Mouse (Mus musculus): Measurements from ENCODE around the gene Sap30l. TPM values are rescaled to one million over a fixed set of nuclear protein-coding genes. Genes with fewer than 3 reads are reported as not detected.

Sap30l gene
- polyA plus RNA-seq, 1 experiment from 2014 or later, result 14.1 TPM

GRCm38 (mm10) chr11:57802511-57802870 lies 1.1 kb downstream of the Sap30l start:
- no peak for DNase-seq (ENCODE audit: low spot score)
- no peaks in the 10 kb centered on the region for H3K27me3 ChIP-seq (ENCODE audit: control insufficient read depth, insufficient read depth, low read length)
- no peak for ATAC-seq (replicated peaks; ENCODE audit: low FRiP score)
- H3K4me3 ChIP-seq (ENCODE audit: low read depth, low read length), result peak overlapping the region; percentile 94
- peak overlapping the region; percentile 90 for H3K9ac ChIP-seq (ENCODE audit: low read length)
- no peaks in the 10 kb centered on the region for H3K9me3 ChIP-seq (ENCODE audit: control insufficient read depth, low read length)
- peak overlapping the region; percentile 98 for H3K4me2 ChIP-seq (ENCODE audit: low read depth, low read length, severe bottlenecking)
- H3K36me3 ChIP-seq (ENCODE audit: control insufficient read depth, insufficient read depth, low read length), result no peaks in the 10 kb centered on the region
- no peak overlapping the region for H3K27ac ChIP-seq (ENCODE audit: low read depth, low read length)
- H3K4me1 ChIP-seq (replicated peaks; ENCODE audit: control insufficient read depth, insufficient read depth, low read length), result peaks cover 6% of the 10 kb centered on the region; the same call in 1 of the 2 replicates
- under 1% methylated on average over 18 of the region's 18 CpGs for WGBS

DNA sequence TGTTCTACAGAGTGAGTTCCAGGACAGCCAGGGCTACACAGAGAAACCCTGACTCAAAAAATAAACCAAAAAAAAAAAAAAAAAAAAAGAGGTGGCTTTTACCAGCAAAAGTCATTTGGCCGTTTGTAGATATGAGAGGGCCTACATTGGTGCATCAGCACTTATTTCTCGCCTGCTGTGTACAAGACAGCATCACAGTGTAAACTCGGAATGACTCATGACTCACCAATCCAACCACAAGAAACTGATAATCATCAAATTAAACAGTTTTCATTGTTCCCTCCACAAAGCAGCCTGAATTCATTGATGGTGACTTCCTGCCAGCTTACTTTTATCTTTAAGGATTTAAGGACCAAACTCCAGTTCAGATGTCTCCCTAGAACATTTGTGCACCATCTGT lies 3.6 kb downstream of the Sap30l start:
- 87% methylated on average over 3 of the region's 3 CpGs for WGBS
- no peak overlapping the region for H3K9ac ChIP-seq (ENCODE audit: low read length)

DNA sequence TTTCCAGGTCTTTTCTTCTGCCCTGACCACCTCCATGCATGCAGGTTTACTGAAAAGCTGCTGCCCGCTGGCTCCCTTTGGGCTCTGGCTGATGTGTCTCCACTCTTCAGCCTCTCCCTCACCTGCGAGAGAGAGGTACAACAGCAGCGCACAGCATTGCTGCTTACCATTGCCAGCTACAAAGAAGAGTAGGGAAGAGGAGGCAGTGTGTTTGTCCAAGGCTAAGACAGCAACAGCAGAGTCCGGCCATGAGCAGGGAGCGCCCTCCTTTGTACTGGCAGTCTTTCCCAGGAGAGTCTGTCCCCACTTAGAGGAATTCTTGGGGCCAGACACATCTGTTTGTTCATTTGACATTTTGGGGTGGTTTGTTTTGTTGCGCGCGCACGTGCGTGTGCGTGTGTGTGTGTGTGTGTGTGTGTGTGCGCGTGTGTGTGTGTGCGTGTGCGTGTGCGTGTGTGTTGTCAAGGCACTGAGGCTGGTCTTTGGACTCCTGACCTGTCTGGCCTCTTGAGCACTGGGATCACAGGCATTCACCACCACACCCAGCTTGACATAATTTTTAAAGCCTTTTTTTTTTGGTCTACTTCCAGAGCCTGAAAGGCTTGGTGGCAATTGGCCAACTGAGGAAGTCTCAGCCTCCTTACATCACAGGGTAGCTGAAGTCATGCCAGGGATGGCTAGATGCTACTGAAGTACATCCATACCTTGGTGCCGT lies 7.7 kb downstream of the Sap30l start:
- DNase-seq (ENCODE audit: low spot score) (no peak), ATAC-seq (replicated peaks; ENCODE audit: low FRiP score) (no peak)
- Histone ChIP-seq H3K4me3 (ENCODE audit: low read depth, low read length) (no peak overlapping the region), H3K36me3 (ENCODE audit: control insufficient read depth, insufficient read depth, low read length) (no peaks in the 10 kb centered on the region; the same call in 1 of the 2 replicates), H3K27me3 (ENCODE audit: control insufficient read depth, insufficient read depth, low read length) (no peaks in the 10 kb centered on the region), H3K4me2 (ENCODE audit: low read depth, low read length, severe bottlenecking) (no peak overlapping the region), H3K9ac (ENCODE audit: low read length) (no peak overlapping the region), H3K27ac (ENCODE audit: low read depth, low read length) (no peak overlapping the region), H3K4me1 (replicated peaks; ENCODE audit: control insufficient read depth, insufficient read depth, low read length) (no peaks in the 10 kb centered on the region), H3K9me3 (ENCODE audit: control insufficient read depth, low read length) (no peaks in the 10 kb centered on the region)
- WGBS, result 93% methylated on average over 17 of the region's 17 CpGs

More for the DNA sequence above, 3.6 kb downstream of the Sap30l start:
- H3K36me3 ChIP-seq (ENCODE audit: control insufficient read depth, insufficient read depth, low read length), result no peaks in the 10 kb centered on the region
- no peaks in the 10 kb centered on the region for H3K9me3 ChIP-seq (ENCODE audit: control insufficient read depth, low read length)
- no peak overlapping the region for H3K4me3 ChIP-seq (ENCODE audit: low read depth, low read length)
- DNase-seq (ENCODE audit: low spot score) (no peak), ATAC-seq (replicated peaks; ENCODE audit: low FRiP score) (no peak)
- H3K4me1 ChIP-seq (replicated peaks; ENCODE audit: control insufficient read depth, insufficient read depth, low read length), result peaks cover 6% of the 10 kb centered on the region; the same call in 1 of the 2 replicates
- H3K27ac ChIP-seq (ENCODE audit: low read depth, low read length), result no peak overlapping the region
- H3K27me3 ChIP-seq (ENCODE audit: control insufficient read depth, insufficient read depth, low read length), result no peaks in the 10 kb centered on the region
- H3K4me2 ChIP-seq (ENCODE audit: low read depth, low read length, severe bottlenecking), result no peak overlapping the region

DNA sequence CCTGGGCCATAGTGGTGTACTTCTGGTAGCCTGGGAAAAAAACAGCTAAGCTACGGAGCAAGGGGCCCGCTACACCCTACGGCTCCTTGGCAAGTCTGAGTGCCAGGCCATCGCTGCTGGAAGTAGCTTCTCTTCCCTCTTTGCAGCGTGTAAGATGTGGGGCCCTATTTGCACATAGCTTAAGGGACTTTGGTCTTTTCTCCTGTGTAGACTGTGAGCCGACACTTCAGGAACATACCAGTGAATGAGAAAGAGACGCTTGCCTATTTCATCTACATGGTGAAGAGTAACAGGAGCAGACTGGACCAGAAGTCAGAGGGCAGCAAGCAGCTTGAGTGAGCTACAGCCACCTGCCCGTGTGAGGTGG lies 8.3 kb downstream of the Sap30l start:
- Histone ChIP-seq H3K27ac (ENCODE audit: low read depth, low read length) (no peak overlapping the region), H3K36me3 (ENCODE audit: control insufficient read depth, insufficient read depth, low read length) (no peaks in the 10 kb centered on the region; the same call in 1 of the 2 replicates), H3K4me2 (ENCODE audit: low read depth, low read length, severe bottlenecking) (no peak overlapping the region), H3K4me3 (ENCODE audit: low read depth, low read length) (no peak overlapping the region), H3K27me3 (ENCODE audit: control insufficient read depth, insufficient read depth, low read length) (no peaks in the 10 kb centered on the region), H3K9ac (ENCODE audit: low read length) (no peak overlapping the region), H3K4me1 (replicated peaks; ENCODE audit: control insufficient read depth, insufficient read depth, low read length) (no peaks in the 10 kb centered on the region), H3K9me3 (ENCODE audit: control insufficient read depth, low read length) (no peaks in the 10 kb centered on the region)
- DNase-seq (ENCODE audit: low spot score) (no peak), ATAC-seq (replicated peaks; ENCODE audit: low FRiP score) (no peak)
- 94% methylated on average over 8 of the region's 8 CpGs for WGBS

GRCm38 (mm10) chr11:57811006-57811405 lies 9.6 kb downstream of the Sap30l start:
- Histone ChIP-seq H3K27ac (ENCODE audit: low read depth, low read length) (no peak overlapping the region), H3K4me2 (ENCODE audit: low read depth, low read length, severe bottlenecking) (no peak overlapping the region), H3K9me3 (ENCODE audit: control insufficient read depth, low read length) (no peaks in the 10 kb centered on the region), H3K4me1 (replicated peaks; ENCODE audit: control insufficient read depth, insufficient read depth, low read length) (no peaks in the 10 kb centered on the region), H3K27me3 (ENCODE audit: control insufficient read depth, insufficient read depth, low read length) (no peaks in the 10 kb centered on the region), H3K36me3 (ENCODE audit: control insufficient read depth, insufficient read depth, low read length) (no peaks in the 10 kb centered on the region; the same call in 1 of the 2 replicates), H3K9ac (ENCODE audit: low read length) (no peak overlapping the region), H3K4me3 (ENCODE audit: low read depth, low read length) (no peak overlapping the region)
- ATAC-seq (replicated peaks; ENCODE audit: low FRiP score), result no peak
- 86% methylated on average over 7 of the region's 7 CpGs for WGBS
- no peak for DNase-seq (ENCODE audit: low spot score)

GRCm38 (mm10) chr11:57812212-57812611 lies 10.8 kb downstream of the Sap30l start:
- H3K36me3 ChIP-seq (ENCODE audit: control insufficient read depth, insufficient read depth, low read length), result no peaks in the 10 kb centered on the region; the same call in 1 of the 2 replicates
- no peaks in the 10 kb centered on the region for H3K27me3 ChIP-seq (ENCODE audit: control insufficient read depth, insufficient read depth, low read length)
- no peaks in the 10 kb centered on the region for H3K4me1 ChIP-seq (replicated peaks; ENCODE audit: control insufficient read depth, insufficient read depth, low read length)
- DNase-seq (ENCODE audit: low spot score) (no peak), ATAC-seq (replicated peaks; ENCODE audit: low FRiP score) (no peak)
- 96% methylated on average over 8 of the region's 8 CpGs for WGBS
- H3K27ac ChIP-seq (ENCODE audit: low read depth, low read length), result no peak overlapping the region
- no peak overlapping the region for H3K4me3 ChIP-seq (ENCODE audit: low read depth, low read length)
- no peak overlapping the region for H3K4me2 ChIP-seq (ENCODE audit: low read depth, low read length, severe bottlenecking)
- no peaks in the 10 kb centered on the region for H3K9me3 ChIP-seq (ENCODE audit: control insufficient read depth, low read length)
- no peak overlapping the region for H3K9ac ChIP-seq (ENCODE audit: low read length)

DNA sequence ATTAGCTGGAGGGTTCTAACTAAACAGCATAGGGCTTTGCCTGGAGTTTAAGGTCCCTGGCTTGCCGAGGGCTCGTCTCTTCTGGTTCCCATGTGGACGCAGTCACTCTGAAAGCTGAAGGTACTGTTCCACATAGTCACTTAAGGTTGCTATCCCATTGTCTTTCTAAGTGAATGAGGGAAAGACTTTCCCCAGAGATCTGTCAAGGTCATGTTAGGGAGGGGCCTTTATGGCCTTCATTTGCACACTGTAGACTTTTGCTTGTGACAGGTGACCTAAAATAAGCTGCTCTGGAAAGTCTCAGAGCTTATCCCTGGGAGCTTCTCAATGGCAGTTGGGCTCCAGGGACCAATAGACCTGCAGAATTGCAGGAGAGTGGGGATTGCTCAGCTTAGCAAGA lies 12.2 kb downstream of the Sap30l start:
- DNase-seq (ENCODE audit: low spot score) (no peak), ATAC-seq (replicated peaks; ENCODE audit: low FRiP score) (no peak)
- no peaks in the 10 kb centered on the region for H3K9me3 ChIP-seq (ENCODE audit: control insufficient read depth, low read length)
- H3K36me3 ChIP-seq (ENCODE audit: control insufficient read depth, insufficient read depth, low read length), result no peaks in the 10 kb centered on the region; the same call in 1 of the 2 replicates
- no peak overlapping the region for H3K27ac ChIP-seq (ENCODE audit: low read depth, low read length)
- H3K4me3 ChIP-seq (ENCODE audit: low read depth, low read length), result no peak overlapping the region
- H3K9ac ChIP-seq (ENCODE audit: low read length), result no peak overlapping the region
- WGBS, result 92% methylated on average over 3 of the region's 3 CpGs
- H3K4me1 ChIP-seq (replicated peaks; ENCODE audit: control insufficient read depth, insufficient read depth, low read length), result no peaks in the 10 kb centered on the region
- no peak overlapping the region for H3K4me2 ChIP-seq (ENCODE audit: low read depth, low read length, severe bottlenecking)
- no peaks in the 10 kb centered on the region for H3K27me3 ChIP-seq (ENCODE audit: control insufficient read depth, insufficient read depth, low read length)

GRCm38 (mm10) chr11:57818189-57818588 lies 16.8 kb downstream of the Sap30l start:
- no peaks in the 10 kb centered on the region for H3K4me1 ChIP-seq (replicated peaks; ENCODE audit: control insufficient read depth, insufficient read depth, low read length)
- DNase-seq (ENCODE audit: low spot score) (no peak), ATAC-seq (replicated peaks; ENCODE audit: low FRiP score) (no peak)
- H3K4me2 ChIP-seq (ENCODE audit: low read depth, low read length, severe bottlenecking), result no peak overlapping the region
- H3K9ac ChIP-seq (ENCODE audit: low read length), result no peak overlapping the region
- H3K4me3 ChIP-seq (ENCODE audit: low read depth, low read length), result no peak overlapping the region
- WGBS, result 89% methylated on average over 4 of the region's 4 CpGs
- no peak overlapping the region for H3K27ac ChIP-seq (ENCODE audit: low read depth, low read length)
- H3K27me3 ChIP-seq (ENCODE audit: control insufficient read depth, insufficient read depth, low read length), result no peaks in the 10 kb centered on the region
- no peaks in the 10 kb centered on the region for H3K36me3 ChIP-seq (ENCODE audit: control insufficient read depth, insufficient read depth, low read length)
- no peaks in the 10 kb centered on the region for H3K9me3 ChIP-seq (ENCODE audit: control insufficient read depth, low read length)

- no peaks in the 10 kb centered on the region for H3K36me3 ChIP-seq (ENCODE audit: control insufficient read depth, insufficient read depth, low read length)
- no peaks in the 10 kb centered on the region for H3K27me3 ChIP-seq (ENCODE audit: control insufficient read depth, insufficient read depth, low read length)
- peak; percentile 44; the same call in 1 of the 2 replicates for ATAC-seq (replicated peaks; ENCODE audit: low FRiP score)
- H3K9me3 ChIP-seq (ENCODE audit: control insufficient read depth, low read length), result no peaks in the 10 kb centered on the region
- 26% methylated on average over 9 of the region's 9 CpGs for WGBS
- H3K4me1 ChIP-seq (replicated peaks; ENCODE audit: control insufficient read depth, insufficient read depth, low read length), result no peaks in the 10 kb centered on the region
- no peak overlapping the region for H3K4me2 ChIP-seq (ENCODE audit: low read depth, low read length, severe bottlenecking)
- DNase-seq (ENCODE audit: low spot score), result peak; percentile 92
- no peak overlapping the region for H3K27ac ChIP-seq (ENCODE audit: low read depth, low read length)
- H3K4me3 ChIP-seq (ENCODE audit: low read depth, low read length), result no peak overlapping the region
- no peak overlapping the region for H3K9ac ChIP-seq (ENCODE audit: low read length)
These were observed 18.7 kb downstream of the Sap30l start for GRCm38 (mm10) chr11:57819999-57820581.
